Mouse (Mus musculus) inflammation-experienced regulatory T-cells, adult 16 weeks (primary cell): ENCODE measurements around the gene Tas2r143. TPM values are rescaled to one million over a fixed set of nuclear protein-coding genes. Genes with fewer than 3 reads are reported as not detected.

ENCODE experiments used
- polyA plus RNA-seq: library from polyadenylated mRNA; unstranded; fragments of 100-300 nt; shearing (Covaris generic); gene quantifications from one replicate; pipeline ENCODE4 v1.2.1, GENCODE M21; 2017

The Tas2r143 gene
- not detected for polyA plus RNA-seq

DNA sequence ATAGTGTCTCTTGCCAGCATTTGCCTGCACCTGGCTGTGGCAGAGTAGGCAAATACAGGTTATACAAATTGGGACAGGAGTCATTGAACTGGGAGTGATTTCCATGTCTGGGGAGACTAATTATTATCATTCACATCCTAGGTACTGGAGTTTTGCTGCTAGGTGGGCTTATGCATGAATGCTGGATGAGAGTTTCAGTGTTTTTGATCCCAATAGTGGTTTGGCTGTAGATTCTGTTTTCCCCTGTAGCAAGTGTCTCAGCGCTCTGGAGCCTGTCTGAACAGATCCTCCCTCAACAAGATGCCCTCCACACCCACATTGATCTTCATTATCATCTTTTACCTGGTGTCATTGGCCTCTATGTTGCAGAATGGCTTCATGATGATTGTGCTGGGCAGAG lies at the start of gene Tas2r143:
Gene Tas2r143, plus strand, starts transcription at position 301 of the 400 bp plus-strand sequence.

DNA sequence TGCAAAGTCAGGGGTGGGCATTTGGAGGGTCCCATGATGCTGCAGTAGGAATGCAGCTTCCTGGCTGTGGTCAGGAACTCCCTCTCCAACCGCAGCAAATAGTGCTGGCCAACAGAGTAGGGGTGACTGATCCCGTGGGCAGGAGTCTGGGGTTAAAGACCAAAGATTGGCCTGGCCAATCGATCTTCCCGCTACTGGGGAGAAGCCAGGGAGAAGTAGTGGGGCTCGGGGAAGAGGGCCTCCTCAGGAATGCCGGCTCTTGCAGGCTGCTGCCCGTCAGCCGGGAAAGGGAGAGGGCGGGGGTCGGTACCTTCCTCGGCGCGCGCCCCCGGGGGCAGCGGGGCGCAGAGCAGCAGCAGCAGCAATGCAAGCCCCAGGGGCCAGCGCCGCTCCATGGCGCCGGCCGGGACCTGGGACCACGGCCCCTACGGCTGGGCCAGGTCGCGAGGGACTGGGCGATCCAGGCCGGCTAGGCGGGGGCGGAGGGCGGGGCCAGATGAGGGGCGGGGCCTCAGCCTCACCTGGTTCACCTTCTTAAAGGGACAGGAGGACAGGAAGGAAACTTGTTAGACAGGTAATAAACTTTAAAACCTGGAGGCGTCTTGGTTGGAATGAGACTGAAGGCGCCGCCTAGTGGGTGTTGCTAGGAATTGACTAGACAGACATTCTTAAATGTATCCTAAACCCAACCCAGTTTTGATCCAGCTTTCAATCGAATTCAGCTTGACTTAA lies 27.1 kb upstream of the Tas2r143 start, which contains the start of gene Epha1:
Gene Epha1, minus strand, starts transcription at position 453 of the 732 bp plus-strand sequence.

DNA sequence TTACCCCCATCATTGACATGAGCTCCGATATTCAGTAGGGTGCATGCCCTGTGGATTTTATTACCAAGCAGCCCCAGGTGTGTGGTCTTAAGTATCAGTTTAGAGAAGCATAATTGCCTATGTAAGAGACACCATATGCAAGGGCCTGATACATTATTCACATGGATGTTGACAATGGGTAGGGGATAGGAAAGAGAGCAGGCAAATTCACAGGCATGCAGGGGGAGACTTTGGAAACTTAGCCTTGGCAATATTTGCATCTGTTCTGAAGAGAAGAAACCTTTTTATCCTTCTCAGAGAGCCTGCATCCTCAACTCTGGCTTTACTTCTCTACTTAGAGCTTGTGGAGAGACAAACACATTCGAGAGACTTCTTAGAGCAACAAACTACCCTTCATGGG lies 5.1 kb downstream of the Tas2r143 start, which contains the start of gene Tas2r135:
Gene Tas2r135, plus strand, starts transcription at position 301 of the 400 bp plus-strand sequence.

DNA sequence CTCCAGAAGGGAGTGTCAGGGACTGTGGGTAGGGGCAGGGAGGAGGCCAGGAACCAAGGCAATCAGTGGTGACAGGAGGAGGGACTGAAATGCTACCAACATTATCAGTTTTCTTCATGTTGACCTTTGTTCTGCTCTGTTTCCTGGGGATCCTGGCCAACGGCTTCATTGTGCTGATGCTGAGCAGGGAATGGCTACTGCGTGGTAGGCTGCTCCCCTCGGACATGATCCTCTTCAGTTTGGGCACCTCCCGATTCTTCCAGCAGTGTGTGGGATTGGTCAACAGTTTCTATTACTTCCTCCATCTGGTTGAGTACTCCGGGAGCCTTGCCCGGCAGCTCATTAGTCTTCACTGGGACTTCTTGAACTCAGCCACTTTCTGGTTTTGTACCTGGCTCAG lies 34.4 kb downstream of the Tas2r143 start, which contains the start of gene Tas2r126:
Gene Tas2r126, plus strand, starts transcription at position 90 of the 400 bp plus-strand sequence.

Other genes with a start within 250 kb of the Tas2r143 start
- not detected for gene Tas2r144, start 184.9 kb upstream of the Tas2r143 start, polyA plus RNA-seq
- 12.2 TPM for gene Gstk1, start 154.3 kb upstream of the Tas2r143 start, polyA plus RNA-seq
- gene Tmem139, start 138.3 kb upstream of the Tas2r143 start, polyA plus RNA-seq: not detected
- 77.0 TPM for gene Casp2, start 135.3 kb upstream of the Tas2r143 start, polyA plus RNA-seq
- gene Clcn1, start 113.6 kb upstream of the Tas2r143 start, polyA plus RNA-seq: not detected
- not detected for gene Fam131b, start 75.6 kb upstream of the Tas2r143 start, polyA plus RNA-seq
- gene Zyx, start 50.6 kb upstream of the Tas2r143 start, polyA plus RNA-seq: 98.2 TPM
- 0.38 TPM for gene Epha1, start 27.0 kb upstream of the Tas2r143 start, polyA plus RNA-seq
- not detected for gene Tas2r135, start 5.2 kb downstream of the Tas2r143 start, polyA plus RNA-seq
- gene Tas2r126, start 34.3 kb downstream of the Tas2r143 start, polyA plus RNA-seq: not detected
- gene Olfr458, start 65.0 kb downstream of the Tas2r143 start, polyA plus RNA-seq: not detected
- not detected for gene Olfr457, start 76.1 kb downstream of the Tas2r143 start, polyA plus RNA-seq
- gene Olfr456, start 87.0 kb downstream of the Tas2r143 start, polyA plus RNA-seq: not detected
- gene Olfr455, start 147.3 kb downstream of the Tas2r143 start, polyA plus RNA-seq: not detected
- gene Tcaf3, start 197.5 kb downstream of the Tas2r143 start, polyA plus RNA-seq: not detected
- not detected for gene Tcaf2, start 245.0 kb downstream of the Tas2r143 start, polyA plus RNA-seq